Mouse (Mus musculus): ENCODE data around the gene Tsen2. TPM values are rescaled to one million over a fixed set of nuclear protein-coding genes. Genes with fewer than 3 reads are reported as not detected.
A peak's percentile ranks its signal among the peaks of the same experiment; 100 is the strongest.

The Tsen2 gene
- polyA plus RNA-seq (2014; fragmentation: Nextera tagmentation; extraction: Ambion mirVana): 40.9 and 45.8 TPM in 2 replicates

DNA sequence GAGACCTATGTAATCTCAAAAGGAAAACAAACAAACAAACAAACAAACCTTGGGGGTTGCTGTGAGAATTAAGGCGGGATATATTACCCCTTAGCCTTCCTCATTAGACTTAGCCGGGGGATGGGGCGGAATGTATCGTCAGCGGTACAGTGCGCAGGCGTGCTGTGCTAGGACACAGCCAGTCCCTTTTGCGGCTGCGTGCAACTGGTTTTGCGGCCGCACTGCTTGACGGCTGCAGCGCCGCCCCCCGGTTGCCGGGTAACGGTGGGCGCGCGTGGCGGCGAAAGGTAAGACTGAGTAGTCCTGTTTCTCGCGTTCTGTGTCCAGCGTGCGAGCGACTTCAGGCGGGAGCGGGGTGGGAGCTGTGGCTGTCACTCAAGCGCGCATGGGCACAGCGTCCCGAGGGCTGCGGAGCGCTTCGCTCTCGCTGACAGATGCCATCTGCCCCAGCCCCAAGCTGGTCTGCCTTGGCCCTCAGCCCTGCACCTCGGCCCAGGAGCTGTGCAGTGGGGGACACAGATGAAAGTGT is at the start of gene Tsen2:
Gene Tsen2 (plus strand): TSS at position 223 of the 529 bp plus-strand sequence.
- Histone ChIP-seq H3K9ac (ENCODE audit: low read length) (peak within 1 kb of the TSS; percentile 82), H3K4me2 (ENCODE audit: low read length) (peak within 1 kb of the TSS; percentile 67), H3K36me3 (ENCODE audit: control insufficient read depth, insufficient read depth, low read length) (peaks cover 18% of the 10 kb centered on the region), H3K9me3 (replicated peaks; ENCODE audit: control insufficient read depth, low read length) (no peaks in the 10 kb centered on the region), H3K4me3 (ENCODE audit: low read depth, low read length) (peak within 1 kb of the TSS; percentile 70), H3K27me3 (replicated peaks; ENCODE audit: control insufficient read depth, insufficient read depth, low read length) (no peaks in the 10 kb centered on the region), H3K4me1 (ENCODE audit: control insufficient read depth, insufficient read depth, low read length) (peaks cover 2% of the 10 kb centered on the region; the same call in 1 of the 2 replicates), H3K27ac (ENCODE audit: low read depth, low read length) (peak within 1 kb of the TSS; percentile 85)
- DNase-seq (ENCODE audit: low spot score): peak; percentile 98
- ATAC-seq: peak; percentile 94
- WGBS: under 1% methylated on average over 38 of the region's 38 CpGs

DNA sequence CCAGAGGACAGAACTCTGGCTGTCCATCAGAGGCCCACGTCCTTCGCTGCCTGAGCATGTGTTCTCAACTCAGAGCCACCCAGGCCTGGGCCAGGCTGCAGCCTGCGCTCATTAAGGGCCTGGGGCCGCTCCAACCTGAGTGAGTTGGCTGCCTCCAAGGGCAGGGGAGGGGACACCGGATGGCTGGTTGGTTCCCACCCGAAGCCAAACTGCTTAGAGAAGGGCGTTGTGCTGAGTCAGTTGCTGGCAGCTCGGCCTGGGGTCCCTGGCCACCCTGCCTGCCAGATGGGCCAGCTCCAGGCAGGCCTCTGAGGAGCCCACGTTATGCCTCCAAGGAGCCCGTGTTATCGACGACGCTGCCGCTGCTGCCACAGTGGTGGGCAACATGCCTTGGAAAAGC is 44.9 kb upstream of the Tsen2 start:
- H3K9ac ChIP-seq (ENCODE audit: low read length): no peak overlapping the region
- 73% methylated on average over 14 of the region's 14 CpGs for WGBS
- H3K4me3 ChIP-seq (ENCODE audit: low read depth, low read length): no peak overlapping the region
- H3K27me3 ChIP-seq (replicated peaks; ENCODE audit: control insufficient read depth, insufficient read depth, low read length): no peaks in the 10 kb centered on the region
- H3K9me3 ChIP-seq (replicated peaks; ENCODE audit: control insufficient read depth, low read length): no peaks in the 10 kb centered on the region
- H3K4me1 ChIP-seq (ENCODE audit: control insufficient read depth, insufficient read depth, low read length): no peaks in the 10 kb centered on the region
- no peaks in the 10 kb centered on the region for H3K36me3 ChIP-seq (ENCODE audit: control insufficient read depth, insufficient read depth, low read length)
- peak; percentile 69; the same call in 1 of the 2 replicates for ATAC-seq
- no peak overlapping the region for H3K4me2 ChIP-seq (ENCODE audit: low read length)
- DNase-seq (ENCODE audit: low spot score): peak; percentile 57
- no peak overlapping the region for H3K27ac ChIP-seq (ENCODE audit: low read depth, low read length)

DNA sequence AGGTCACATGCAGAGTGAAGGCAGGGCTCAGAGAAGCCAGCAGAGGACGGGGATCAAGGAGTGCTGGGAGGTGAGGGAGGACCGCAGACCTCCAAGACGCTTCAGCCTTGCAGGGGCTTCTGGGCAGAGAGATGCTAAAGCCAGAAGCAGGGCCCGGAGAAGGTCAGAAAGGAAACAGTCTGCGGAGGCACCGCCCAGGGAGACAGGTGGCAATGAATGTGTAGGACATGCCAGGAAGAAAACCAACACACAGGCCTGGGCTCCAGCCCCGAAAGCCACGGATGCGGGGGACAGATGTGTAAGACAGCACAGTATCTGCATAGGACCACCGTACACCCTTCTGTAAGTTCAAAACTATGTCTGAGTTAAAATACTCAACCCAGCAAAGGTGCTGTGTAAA is 44.2 kb upstream of the Tsen2 start:
- 89% methylated on average over 10 of the region's 10 CpGs for WGBS
- no peaks in the 10 kb centered on the region for H3K9me3 ChIP-seq (replicated peaks; ENCODE audit: control insufficient read depth, low read length)
- no peak for DNase-seq (ENCODE audit: low spot score)
- no peak overlapping the region for H3K4me2 ChIP-seq (ENCODE audit: low read length)
- no peaks in the 10 kb centered on the region for H3K27me3 ChIP-seq (replicated peaks; ENCODE audit: control insufficient read depth, insufficient read depth, low read length)
- no peaks in the 10 kb centered on the region for H3K4me1 ChIP-seq (ENCODE audit: control insufficient read depth, insufficient read depth, low read length)
- H3K27ac ChIP-seq (ENCODE audit: low read depth, low read length): no peak overlapping the region
- no peaks in the 10 kb centered on the region for H3K36me3 ChIP-seq (ENCODE audit: control insufficient read depth, insufficient read depth, low read length)
- no peak overlapping the region for H3K4me3 ChIP-seq (ENCODE audit: low read depth, low read length)
- H3K9ac ChIP-seq (ENCODE audit: low read length): no peak overlapping the region
- no peak for ATAC-seq

DNA sequence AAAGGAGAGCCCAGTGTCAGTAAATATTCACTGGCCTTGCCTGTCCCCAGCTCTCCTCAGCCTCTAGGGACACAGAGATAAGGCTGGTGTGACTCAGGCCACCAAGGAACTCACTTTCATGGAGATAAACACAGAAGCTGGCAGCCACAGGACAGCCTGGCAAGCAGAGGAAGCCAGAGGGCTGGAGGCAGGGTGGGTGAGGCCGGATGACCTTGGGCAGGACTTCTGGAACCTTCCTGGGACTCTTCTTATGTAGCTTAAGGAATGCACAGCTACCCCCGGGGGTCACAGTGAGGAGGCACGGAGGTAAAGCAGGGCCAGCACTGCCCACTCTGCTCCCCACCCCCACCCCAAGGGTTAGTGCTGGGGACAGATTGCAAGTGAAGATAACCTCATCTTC is 43.3 kb upstream of the Tsen2 start:
- Histone ChIP-seq H3K36me3 (ENCODE audit: control insufficient read depth, insufficient read depth, low read length) (no peaks in the 10 kb centered on the region), H3K9me3 (replicated peaks; ENCODE audit: control insufficient read depth, low read length) (no peaks in the 10 kb centered on the region), H3K27me3 (replicated peaks; ENCODE audit: control insufficient read depth, insufficient read depth, low read length) (no peaks in the 10 kb centered on the region), H3K4me3 (ENCODE audit: low read depth, low read length) (no peak overlapping the region), H3K4me2 (ENCODE audit: low read length) (no peak overlapping the region), H3K27ac (ENCODE audit: low read depth, low read length) (no peak overlapping the region), H3K4me1 (ENCODE audit: control insufficient read depth, insufficient read depth, low read length) (no peaks in the 10 kb centered on the region), H3K9ac (ENCODE audit: low read length) (no peak overlapping the region)
- no peak for DNase-seq (ENCODE audit: low spot score)
- 84% methylated on average over 3 of the region's 3 CpGs for WGBS
- no peak for ATAC-seq

DNA sequence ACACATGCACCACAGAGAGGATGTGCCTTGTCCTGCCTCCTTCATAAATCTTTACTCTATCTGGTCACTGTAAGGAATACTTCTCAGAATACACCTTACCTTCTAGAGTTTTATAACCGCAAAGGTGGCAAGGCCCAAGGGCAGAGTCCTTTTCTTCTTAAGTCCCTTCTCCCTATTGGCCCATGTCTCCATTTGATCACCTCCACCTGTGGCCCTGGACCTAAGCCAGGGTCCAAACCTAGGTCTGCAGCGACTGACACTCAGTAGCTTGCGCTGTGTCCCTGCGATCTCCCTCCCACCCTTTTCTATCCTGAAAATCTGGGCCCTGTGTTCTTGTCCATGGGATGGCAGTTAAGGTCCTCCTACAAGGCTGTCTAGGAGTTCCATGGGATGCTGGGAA is 41.4 kb upstream of the Tsen2 start:
- 97% methylated on average over 4 of the region's 4 CpGs for WGBS
- no peaks in the 10 kb centered on the region for H3K36me3 ChIP-seq (ENCODE audit: control insufficient read depth, insufficient read depth, low read length)
- ATAC-seq: no peak
- no peaks in the 10 kb centered on the region for H3K4me1 ChIP-seq (ENCODE audit: control insufficient read depth, insufficient read depth, low read length)
- H3K4me2 ChIP-seq (ENCODE audit: low read length): no peak overlapping the region
- no peak for DNase-seq (ENCODE audit: low spot score)
- no peak overlapping the region for H3K9ac ChIP-seq (ENCODE audit: low read length)
- no peaks in the 10 kb centered on the region for H3K9me3 ChIP-seq (replicated peaks; ENCODE audit: control insufficient read depth, low read length)
- no peak overlapping the region for H3K4me3 ChIP-seq (ENCODE audit: low read depth, low read length)
- H3K27ac ChIP-seq (ENCODE audit: low read depth, low read length): no peak overlapping the region
- H3K27me3 ChIP-seq (replicated peaks; ENCODE audit: control insufficient read depth, insufficient read depth, low read length): no peaks in the 10 kb centered on the region

DNA sequence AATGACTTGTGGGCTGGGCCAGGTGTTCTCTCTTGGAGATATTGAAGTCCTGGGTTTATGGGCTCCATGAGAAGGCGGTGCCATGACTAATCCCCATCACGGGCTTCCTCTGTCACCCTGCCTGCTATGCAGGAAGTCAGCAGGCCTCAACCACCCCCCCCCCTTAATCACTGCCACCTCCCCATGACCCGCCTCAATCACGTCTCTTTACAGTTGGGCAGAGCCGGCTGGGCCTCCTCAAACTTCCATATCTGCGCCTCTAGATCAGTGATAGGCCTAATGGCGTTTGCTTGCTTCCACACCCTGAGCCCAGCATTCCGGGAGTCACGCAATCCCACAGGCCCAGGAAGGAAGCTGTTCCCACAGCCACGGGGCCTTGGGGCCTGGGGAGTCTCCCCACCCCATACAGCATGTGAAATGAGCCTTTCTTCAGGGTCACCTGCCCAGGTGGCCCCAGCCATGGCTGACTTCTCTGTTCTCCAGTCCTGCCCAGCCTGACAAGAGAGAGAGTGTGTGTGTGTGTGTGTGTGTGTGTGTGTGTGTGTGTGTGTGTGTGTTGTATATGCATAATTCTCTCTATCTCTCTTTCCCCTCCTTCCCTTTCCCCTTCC is 40.8 kb upstream of the Tsen2 start:
- H3K27ac ChIP-seq (ENCODE audit: low read depth, low read length): no peak overlapping the region
- no peak overlapping the region for H3K4me3 ChIP-seq (ENCODE audit: low read depth, low read length)
- H3K36me3 ChIP-seq (ENCODE audit: control insufficient read depth, insufficient read depth, low read length): no peaks in the 10 kb centered on the region
- no peak for DNase-seq (ENCODE audit: low spot score)
- no peaks in the 10 kb centered on the region for H3K27me3 ChIP-seq (replicated peaks; ENCODE audit: control insufficient read depth, insufficient read depth, low read length)
- 84% methylated on average over 10 of the region's 10 CpGs for WGBS
- no peak overlapping the region for H3K4me2 ChIP-seq (ENCODE audit: low read length)
- no peak overlapping the region for H3K9ac ChIP-seq (ENCODE audit: low read length)
- ATAC-seq: no peak
- peaks cover 6% of the 10 kb centered on the region; the same call in 1 of the 2 replicates for H3K9me3 ChIP-seq (replicated peaks; ENCODE audit: control insufficient read depth, low read length)
- H3K4me1 ChIP-seq (ENCODE audit: control insufficient read depth, insufficient read depth, low read length): no peaks in the 10 kb centered on the region

DNA sequence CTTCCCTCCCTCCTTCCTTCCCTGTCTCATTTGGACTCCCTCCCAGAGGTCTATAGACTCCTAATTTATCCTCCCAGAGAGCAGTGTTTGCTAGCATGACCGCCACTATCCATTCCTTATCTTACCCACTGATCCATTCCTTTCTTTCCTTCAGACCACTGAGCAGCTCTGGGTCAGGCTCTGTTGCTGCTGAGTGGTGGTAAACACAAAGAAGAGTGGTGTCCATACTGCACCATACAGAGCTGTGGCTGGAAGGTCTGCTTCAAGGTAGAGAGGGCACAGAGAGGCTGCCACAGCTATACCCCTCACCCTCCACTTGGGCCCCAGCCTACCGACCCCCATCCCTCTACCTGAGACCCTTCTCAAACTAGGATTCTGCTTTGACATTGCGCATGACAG is 40.3 kb upstream of the Tsen2 start:
- DNase-seq (ENCODE audit: low spot score) (no peak), ATAC-seq (no peak)
- H3K9ac ChIP-seq (ENCODE audit: low read length): no peak overlapping the region
- no peaks in the 10 kb centered on the region for H3K27me3 ChIP-seq (replicated peaks; ENCODE audit: control insufficient read depth, insufficient read depth, low read length)
- no peaks in the 10 kb centered on the region for H3K36me3 ChIP-seq (ENCODE audit: control insufficient read depth, insufficient read depth, low read length)
- no peak overlapping the region for H3K27ac ChIP-seq (ENCODE audit: low read depth, low read length)
- WGBS: 91% methylated on average over 3 of the region's 3 CpGs
- H3K9me3 ChIP-seq (replicated peaks; ENCODE audit: control insufficient read depth, low read length): peaks cover 6% of the 10 kb centered on the region; the same call in 1 of the 2 replicates
- no peaks in the 10 kb centered on the region for H3K4me1 ChIP-seq (ENCODE audit: control insufficient read depth, insufficient read depth, low read length)
- H3K4me3 ChIP-seq (ENCODE audit: low read depth, low read length): no peak overlapping the region
- H3K4me2 ChIP-seq (ENCODE audit: low read length): no peak overlapping the region

DNA sequence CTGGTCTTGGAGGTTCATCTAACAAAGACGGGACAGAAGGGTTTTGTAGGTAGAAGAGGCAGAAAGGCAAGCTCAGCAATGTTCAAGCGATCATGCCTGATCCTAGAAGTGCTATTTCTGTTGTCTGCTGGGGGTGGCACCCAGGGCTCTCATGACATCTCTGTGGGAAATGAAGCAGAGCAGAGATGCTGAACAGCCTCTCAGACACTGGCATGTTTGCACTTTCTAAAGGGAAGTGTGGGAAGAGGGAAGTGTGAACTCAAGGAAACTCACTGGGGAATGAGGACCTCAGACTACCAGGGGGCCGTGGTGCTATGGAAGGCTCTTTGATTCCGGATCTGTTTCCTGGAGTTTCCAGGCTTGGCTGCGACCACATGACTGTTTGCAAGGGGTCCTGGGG is 39.5 kb upstream of the Tsen2 start:
- no peak overlapping the region for H3K4me2 ChIP-seq (ENCODE audit: low read length)
- 86% methylated on average over 5 of the region's 5 CpGs for WGBS
- H3K27me3 ChIP-seq (replicated peaks; ENCODE audit: control insufficient read depth, insufficient read depth, low read length): no peaks in the 10 kb centered on the region
- no peak overlapping the region for H3K4me3 ChIP-seq (ENCODE audit: low read depth, low read length)
- H3K9me3 ChIP-seq (replicated peaks; ENCODE audit: control insufficient read depth, low read length): peaks cover 6% of the 10 kb centered on the region; the same call in 1 of the 2 replicates
- H3K4me1 ChIP-seq (ENCODE audit: control insufficient read depth, insufficient read depth, low read length): no peaks in the 10 kb centered on the region
- no peak overlapping the region for H3K27ac ChIP-seq (ENCODE audit: low read depth, low read length)
- H3K9ac ChIP-seq (ENCODE audit: low read length): no peak overlapping the region
- ATAC-seq (no peak), DNase-seq (ENCODE audit: low spot score) (no peak)
- no peaks in the 10 kb centered on the region for H3K36me3 ChIP-seq (ENCODE audit: control insufficient read depth, insufficient read depth, low read length)

DNA sequence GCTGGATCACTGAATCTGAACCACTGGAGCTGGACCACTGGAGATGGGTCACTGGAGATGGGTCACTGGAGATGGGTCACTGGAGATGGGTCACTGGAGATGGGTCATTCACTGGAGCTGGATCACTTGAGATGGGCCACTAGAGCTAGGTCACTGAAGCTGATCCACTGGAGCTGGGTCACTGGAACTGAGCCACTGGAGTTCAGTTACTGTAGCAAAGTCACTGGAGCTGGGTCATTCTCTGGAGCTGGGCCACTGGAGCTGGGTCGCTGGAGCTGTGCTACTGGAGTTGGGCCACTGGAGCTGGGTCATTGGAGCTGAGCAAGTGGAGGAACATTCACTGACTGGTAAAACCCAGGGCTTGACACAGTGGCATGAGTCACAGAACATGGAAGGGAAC is 38.0 kb upstream of the Tsen2 start:
- no peak for ATAC-seq
- Histone ChIP-seq H3K27ac (ENCODE audit: low read depth, low read length) (no peak overlapping the region), H3K4me3 (ENCODE audit: low read depth, low read length) (no peak overlapping the region)

More for the DNA sequence above, 38.0 kb upstream of the Tsen2 start:
- Histone ChIP-seq H3K4me1 (ENCODE audit: control insufficient read depth, insufficient read depth, low read length) (no peaks in the 10 kb centered on the region), H3K9me3 (replicated peaks; ENCODE audit: control insufficient read depth, low read length) (peaks cover 6% of the 10 kb centered on the region; the same call in 1 of the 2 replicates), H3K36me3 (ENCODE audit: control insufficient read depth, insufficient read depth, low read length) (no peaks in the 10 kb centered on the region), H3K9ac (ENCODE audit: low read length) (no peak overlapping the region), H3K4me2 (ENCODE audit: low read length) (no peak overlapping the region), H3K27me3 (replicated peaks; ENCODE audit: control insufficient read depth, insufficient read depth, low read length) (no peaks in the 10 kb centered on the region)
- DNase-seq (ENCODE audit: low spot score): no peak
- 100% methylated on average over 1 of the region's 1 CpGs for WGBS
